Mouse (Mus musculus) central nervous system, embryonic 18 days (tissue): Measurements from ENCODE around the gene Shmt2. TPM values are rescaled to one million over a fixed set of nuclear protein-coding genes. Genes with fewer than 3 reads are reported as not detected.

Experiments
- polyA plus RNA-seq: library from polyadenylated mRNA; depleted of rRNA; stranded (reverse); fragments of >200 nt; gene quantifications from 2 replicates; pipeline ENCODE4 v1.2.3, GENCODE M21; 2012; rRNA removed

Gene Shmt2
- polyA plus RNA-seq = 61.1 and 62.7 TPM in 2 replicates

DNA sequence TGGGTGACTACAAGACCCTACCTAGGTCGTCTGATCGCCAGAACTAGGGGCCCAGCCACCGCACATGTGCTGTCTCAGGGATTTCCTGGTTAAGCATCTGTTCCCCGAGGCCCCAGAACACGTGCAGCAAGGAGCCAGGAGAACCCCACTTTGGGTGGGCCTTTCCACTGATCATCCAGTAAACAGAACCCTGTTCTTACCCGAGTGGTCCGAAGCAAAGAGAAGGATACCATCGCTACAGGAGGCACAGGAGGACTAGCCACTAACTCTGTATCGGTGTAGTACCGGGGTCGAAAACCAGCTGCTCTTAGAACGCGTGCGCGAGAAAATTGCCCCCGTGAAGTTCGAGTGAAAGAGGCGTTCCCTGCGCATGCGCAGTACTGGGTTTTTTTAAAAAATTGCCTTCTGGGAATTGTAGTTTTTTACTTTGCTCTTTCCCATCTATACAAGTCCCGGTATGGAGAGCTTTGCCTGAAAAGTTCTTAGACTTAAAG, at the start of gene Shmt2:
Gene Shmt2 (minus strand): TSS at position 357 of the 494 bp plus-strand sequence.

DNA sequence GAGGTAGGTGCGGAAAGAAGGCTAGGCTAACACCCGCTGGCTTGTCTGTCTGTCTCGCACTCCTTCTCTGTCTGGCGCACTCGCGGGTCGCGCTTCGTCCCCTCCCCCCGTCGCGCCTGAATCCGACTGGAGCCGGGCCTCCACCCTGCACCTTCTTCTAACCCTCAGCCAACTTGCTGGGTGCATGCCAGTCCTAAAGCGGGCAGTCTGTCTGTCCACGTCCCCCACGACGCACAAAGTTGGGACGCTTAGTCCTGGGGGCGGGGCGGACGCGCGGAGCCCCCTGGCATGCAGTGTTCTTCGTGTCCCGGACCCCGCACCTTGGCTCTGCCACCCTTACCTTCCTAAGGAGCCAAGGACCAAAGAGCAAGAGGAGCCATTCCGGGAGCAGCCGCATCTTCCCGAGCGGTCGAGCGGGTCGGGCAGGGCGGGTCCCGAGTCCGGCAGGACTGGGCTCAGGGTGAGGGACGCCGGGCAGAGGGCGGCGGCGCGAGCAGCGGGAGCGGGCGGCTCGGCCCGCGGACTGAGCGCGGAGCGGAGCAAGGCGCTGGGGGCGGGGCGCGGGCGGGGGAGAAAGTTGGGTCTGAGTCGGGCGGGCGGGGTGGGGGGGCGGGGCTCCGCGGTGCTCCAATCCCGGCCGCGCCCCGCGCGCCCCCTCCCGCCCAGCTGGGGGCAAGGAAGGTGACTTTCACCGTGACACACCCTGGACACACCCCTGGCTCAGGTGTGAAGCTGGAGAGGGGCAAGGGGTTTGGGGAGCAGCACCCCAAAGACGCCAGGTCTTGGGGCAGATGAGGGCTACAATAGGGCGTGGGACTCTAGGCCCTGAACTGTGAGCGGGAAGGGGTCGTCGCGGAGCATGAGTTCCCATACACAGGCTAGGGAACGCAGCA, 12.0 kb upstream of the Shmt2 start, which contains the start of gene Nxph4:
Gene Nxph4 (minus strand): TSS at position 524 of the 893 bp plus-strand sequence.

DNA sequence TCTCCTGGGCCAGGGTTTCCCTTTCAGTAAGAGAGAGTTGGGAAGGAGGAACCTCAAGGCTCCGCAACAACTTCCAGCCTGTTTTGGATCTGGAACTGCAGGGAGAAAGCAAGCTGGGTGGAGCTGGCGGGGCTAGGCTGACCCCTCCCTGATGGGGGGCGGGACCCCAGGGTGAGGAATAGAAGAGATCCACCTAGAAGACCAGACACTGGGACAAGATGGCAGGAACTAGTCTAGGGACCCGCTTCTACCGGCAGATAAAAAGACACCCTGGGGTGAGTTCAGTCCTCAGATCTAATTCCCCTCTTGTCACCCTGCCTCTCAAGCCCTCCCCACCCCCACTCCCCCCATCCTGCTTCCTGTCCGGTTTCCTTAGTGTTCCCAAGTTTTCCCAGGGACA, 7.5 kb downstream of the Shmt2 start, which contains the start of gene Ndufa4l2:
Gene Ndufa4l2 (plus strand): TSS at position 204 of the 400 bp plus-strand sequence.

DNA sequence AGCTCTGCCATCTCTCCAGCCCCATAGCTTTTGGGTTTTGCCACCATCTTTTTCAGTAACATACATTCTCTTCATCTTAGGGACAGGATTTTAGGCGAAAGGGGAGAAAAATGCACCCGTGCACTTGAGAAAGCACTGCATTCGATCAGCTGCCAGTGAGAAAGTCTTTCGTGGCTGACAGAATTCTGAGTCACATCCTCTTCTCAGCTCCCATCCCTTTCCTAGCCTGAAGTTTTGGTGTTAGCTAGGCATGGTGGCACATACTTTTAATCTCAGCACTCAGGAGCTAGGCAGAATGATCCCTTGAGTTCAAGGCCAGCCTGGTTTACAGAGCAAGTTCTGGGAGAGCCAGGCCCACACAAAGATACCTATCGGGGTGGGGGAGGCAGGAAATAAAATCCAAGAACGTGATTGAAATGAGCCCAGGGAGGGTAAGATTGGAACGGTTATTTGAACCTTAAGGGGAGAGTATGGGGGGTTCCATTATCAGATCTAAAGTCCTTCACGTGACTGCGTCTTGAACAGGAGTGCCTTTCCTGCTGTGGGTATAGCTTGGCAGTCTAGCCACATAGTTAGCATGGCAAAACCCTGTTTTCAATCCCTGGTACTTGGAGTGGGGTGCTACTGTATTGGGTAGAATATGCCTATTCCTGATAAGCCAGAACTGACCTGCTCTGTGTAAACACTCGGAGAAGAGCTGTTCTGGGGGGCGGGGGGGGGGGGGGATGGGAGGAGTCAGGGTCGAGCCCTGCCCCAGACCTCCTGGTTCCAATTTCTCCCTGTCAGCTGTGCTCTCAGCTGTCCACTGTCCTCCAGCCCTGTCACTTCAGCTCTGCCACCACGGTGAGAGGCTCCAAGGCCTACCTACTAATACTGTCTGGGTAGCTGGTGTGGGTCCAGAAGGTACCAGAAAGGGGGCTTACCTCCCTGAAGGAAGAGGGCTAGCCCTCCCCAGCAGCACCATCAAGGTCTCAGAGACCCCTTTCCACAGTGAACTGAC, 21.1 kb downstream of the Shmt2 start, which contains the start of gene Stac3:
Gene Stac3 (plus strand): TSS at position 793 of the 1,000 bp plus-strand sequence.

Other genes starting within 250 kb of the Shmt2 start
- 26.6 and 33.0 TPM in 2 replicates for gene Mbd6, start 233.4 kb downstream of the Shmt2 start, polyA plus RNA-seq
- 94.5 and 96.6 TPM in 2 replicates for gene Mars, start 210.7 kb downstream of the Shmt2 start, polyA plus RNA-seq
- 0.48 and 0.60 TPM in 2 replicates for gene Arhgap9, start 200.5 kb downstream of the Shmt2 start, polyA plus RNA-seq
- 5.2 and 7.5 TPM in 2 replicates for gene Gli1, start 180.5 kb downstream of the Shmt2 start, polyA plus RNA-seq
- 0.01 TPM in 1 of 2 replicates, not detected in the other for gene Inhbe, start 168.0 kb downstream of the Shmt2 start, polyA plus RNA-seq
- gene Inhbc, start 152.0 kb downstream of the Shmt2 start, polyA plus RNA-seq = not detected in 2 replicates
- gene R3hdm2, start 142.1 kb downstream of the Shmt2 start, polyA plus RNA-seq = 48.7 and 63.2 TPM in 2 replicates
- 6.8 and 10.4 TPM in 2 replicates for gene Stac3, start 20.8 kb downstream of the Shmt2 start, polyA plus RNA-seq
- gene Ndufa4l2, start 7.5 kb downstream of the Shmt2 start, polyA plus RNA-seq = 13.5 and 15.8 TPM in 2 replicates
- 10.5 and 10.6 TPM in 2 replicates for gene Nxph4, start 12.1 kb upstream of the Shmt2 start, polyA plus RNA-seq
- 178 and 189 TPM in 2 replicates for gene Lrp1, start 98.7 kb upstream of the Shmt2 start, polyA plus RNA-seq
- gene Stat6, start 120.5 kb upstream of the Shmt2 start, polyA plus RNA-seq = 5.9 and 6.5 TPM in 2 replicates
- 7.1 and 7.3 TPM in 2 replicates for gene Nemp1, start 144.5 kb upstream of the Shmt2 start, polyA plus RNA-seq
- 13.1 and 13.3 TPM in 2 replicates for gene Nab2, start 146.1 kb upstream of the Shmt2 start, polyA plus RNA-seq
- gene Myo1a, start 182.7 kb upstream of the Shmt2 start, polyA plus RNA-seq = 2.2 and 3.5 TPM in 2 replicates
- gene Tac2, start 202.0 kb upstream of the Shmt2 start, polyA plus RNA-seq = 5.4 and 6.2 TPM in 2 replicates
- gene Zbtb39, start 217.1 kb upstream of the Shmt2 start, polyA plus RNA-seq = 9.3 and 10.1 TPM in 2 replicates
- gene Gpr182, start 229.3 kb upstream of the Shmt2 start, polyA plus RNA-seq = 1.1 and 1.3 TPM in 2 replicates
- gene Rdh1, start 237.3 kb upstream of the Shmt2 start, polyA plus RNA-seq = 0.05 and 0.07 TPM in 2 replicates
- 0.63 TPM in 1 of 2 replicates, not detected in the other for gene Rdh16f1, start 237.3 kb upstream of the Shmt2 start, polyA plus RNA-seq